39 mouse cellular contexts compared by ENCODE assay signal in the genomic region with DNA sequence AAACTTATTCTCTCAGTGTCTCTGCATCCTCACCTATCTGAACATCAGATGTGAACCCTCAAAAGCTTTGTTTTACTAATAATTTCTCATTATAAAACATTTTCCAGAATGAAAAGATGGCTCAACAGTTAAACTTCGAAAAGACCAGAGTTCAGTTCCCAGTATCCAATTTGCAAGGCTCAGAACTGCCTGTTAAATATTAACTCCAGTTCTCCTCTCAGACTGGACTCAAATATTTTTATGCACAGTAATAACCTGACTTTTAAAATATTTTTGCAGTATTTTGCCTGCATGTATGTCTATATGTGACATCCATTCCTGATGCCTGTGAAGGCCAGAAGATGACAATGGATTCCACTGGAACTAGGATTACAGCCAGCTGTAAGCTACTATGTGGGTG. TPM values are rescaled to one million over a fixed set of nuclear protein-coding genes. Genes with fewer than 3 reads are reported as not detected.
"Had no signal": no experiment of that assay in that cellular context is flagged by ENCODE, and none has a peak within 500 bp of the region (broad histone marks: within the 10 kb centered on the region; RNA-seq: fewer than 3 reads in every experiment).

No protein-coding gene starts in this region.

- H3K4me1 ChIP-seq: limb, embryonic 10.5 days; limb, embryonic 12.5 days; limb, embryonic 13.5 days; limb, embryonic 15.5 days; lung, embryonic 15.5 days; midbrain, embryonic 10.5 days; midbrain, embryonic 12.5 days; midbrain, embryonic 13.5 days; midbrain, embryonic 15.5 days; neural tube, embryonic 12.5 days had no signal

- H3K4me3 ChIP-seq: limb, embryonic 10.5 days; limb, embryonic 12.5 days; limb, embryonic 13.5 days; limb, embryonic 15.5 days; liver, embryonic 12.5 days; liver, embryonic 13.5 days; liver, embryonic 15.5 days; lung, embryonic 15.5 days; megakaryocyte, embryonic 14.5 days; midbrain, embryonic 10.5 days; midbrain, embryonic 12.5 days; midbrain, embryonic 13.5 days; midbrain, embryonic 15.5 days; myocyte; neural tube, embryonic 12.5 days had no signal

- ATAC-seq: liver, embryonic 12.5 days; liver, postnatal 0 days; lung, postnatal 0 days; midbrain, embryonic 13.5 days; midbrain, embryonic 15.5 days; midbrain, embryonic 16.5 days had no signal

- H3K4me2 ChIP-seq: limb, embryonic 12.5 days; limb, embryonic 13.5 days; limb, embryonic 15.5 days; liver, embryonic 12.5 days; liver, embryonic 13.5 days; liver, embryonic 15.5 days; lung, embryonic 14.5 days; lung, embryonic 15.5 days; midbrain, embryonic 11.5 days; midbrain, embryonic 12.5 days; midbrain, embryonic 13.5 days; midbrain, embryonic 15.5 days; neural tube, embryonic 12.5 days had no signal

- H3K9ac ChIP-seq: limb, embryonic 12.5 days; limb, embryonic 13.5 days; limb, embryonic 15.5 days; liver, embryonic 12.5 days; liver, embryonic 13.5 days; liver, embryonic 14.5 days; liver, embryonic 15.5 days; liver, postnatal 0 days; lung, embryonic 14.5 days; lung, embryonic 15.5 days; midbrain, embryonic 12.5 days; midbrain, embryonic 13.5 days; midbrain, embryonic 15.5 days; neural tube, embryonic 12.5 days had no signal

- H3K27ac ChIP-seq: limb, embryonic 10.5 days; limb, embryonic 12.5 days; limb, embryonic 13.5 days; limb, embryonic 15.5 days; liver, embryonic 12.5 days; liver, embryonic 13.5 days; liver, embryonic 14.5 days; liver, embryonic 15.5 days; lung, embryonic 15.5 days; macrophage; midbrain, embryonic 10.5 days; midbrain, embryonic 12.5 days; midbrain, embryonic 13.5 days; midbrain, embryonic 15.5 days; neural tube, embryonic 12.5 days had no signal

- H3K27me3 ChIP-seq: limb, embryonic 12.5 days; limb, embryonic 13.5 days; limb, embryonic 15.5 days; liver, embryonic 12.5 days; liver, embryonic 13.5 days; liver, embryonic 15.5 days; lung, embryonic 15.5 days; megakaryocyte, embryonic 14.5 days; midbrain, embryonic 12.5 days; midbrain, embryonic 13.5 days; midbrain, embryonic 15.5 days; neural tube, embryonic 12.5 days had no signal

- H3K9me3 ChIP-seq: limb, embryonic 10.5 days; limb, embryonic 12.5 days; limb, embryonic 13.5 days; limb, embryonic 15.5 days; liver, embryonic 12.5 days; liver, embryonic 13.5 days; liver, embryonic 15.5 days; lung, embryonic 15.5 days; megakaryocyte, embryonic 14.5 days; midbrain, embryonic 10.5 days; midbrain, embryonic 12.5 days; midbrain, embryonic 13.5 days; midbrain, embryonic 15.5 days; neural tube, embryonic 12.5 days had no signal

- DNase-seq: left cerebral cortex, postnatal 4 days; liver; liver, embryonic 13.5 days; liver, postnatal 0 days; lung, adult 18-20 months; lung, adult 2 months; lung, embryonic 14.5 days; lung, postnatal 10 days; lung, postnatal 14 days; lung, postnatal 36 days; lung, postnatal 4 days; midbrain, embryonic 14.5 days had no signal

RNA-seq across cellular contexts. Expression of gene Dnajb7, which starts 39.5 kb away (rescaled TPM):
- total RNA-seq: left cerebral cortex, adult 8-10 months; left cerebral cortex, postnatal 10 days; left cerebral cortex, postnatal 14 days; left cerebral cortex, postnatal 25 days; left cerebral cortex, postnatal 36 days; megakaryocyte progenitor cell, adult 5-6 weeks; megakaryocyte-erythroid progenitor cell, adult 5-6 weeks; midbrain, postnatal 0 days had no signal
- polyA plus RNA-seq: lung, adult 2 months had no signal
